Mouse (Mus musculus) bone marrow macrophage, adult 2 months (primary cell): ENCODE measurements at regions not wholly inside any gene's neighbourhood (a gene's known extent, or its start where the extent isn't known, plus 50 kb on each side); places are given as distances from the start of the nearest gene placed in this dataset.

Experiments used
- CTCF ChIP-seq: IDR thresholded peaks from 2 replicates; pipeline ENCODE4 v1.5.1; 2012; ENCODE audit warnings: low read depth, mild to moderate bottlenecking, low read length, moderate library complexity
- POLR2A ChIP-seq: IDR thresholded peaks from 2 replicates; pipeline ENCODE4 v1.6.1; 2012; ENCODE audit warnings: mild to moderate bottlenecking, low read depth, low read length, borderline replicate concordance

DNA sequence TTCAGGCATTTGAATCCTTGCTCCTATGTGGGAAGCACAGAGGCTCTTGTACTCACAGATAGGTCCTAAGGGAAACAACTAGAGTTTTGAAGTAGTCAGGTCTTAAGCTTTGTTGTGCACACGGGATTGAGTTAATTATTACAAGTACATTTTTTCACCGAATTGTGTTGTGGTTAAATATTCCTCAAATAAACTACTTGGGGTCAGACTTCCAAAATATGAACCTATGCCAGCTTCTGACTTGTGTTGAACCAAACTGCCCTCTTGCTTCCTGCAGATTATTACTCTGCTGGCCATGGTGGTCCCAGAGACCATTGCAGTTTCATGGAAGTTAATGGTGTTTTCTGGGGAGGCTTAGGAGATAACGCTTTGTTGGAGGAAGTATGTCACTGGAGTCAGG is 105.5 kb upstream of the Fggy start:
- TF ChIP-seq CTCF, result no peak
- no peak for TF ChIP-seq POLR2A
